Mouse (Mus musculus) liver, embryonic 15.5 days (tissue): ENCODE data around the gene Mutyh. TPM values are rescaled to one million over a fixed set of nuclear protein-coding genes. Genes with fewer than 3 reads are reported as not detected.
"Not testable (repeated sequence)": the region's sequence is repeated elsewhere in the genome, so short reads cannot be mapped to it uniquely, and the experiment has no call there.

Source experiments
- ATAC-seq: fragments of 200-750 bp; cut with Nextera tagmentation; 2 replicates; pipeline ENCODE4 v1.8.0; 2017; ENCODE audit warnings: moderate number of reproducible peaks, mild to moderate bottlenecking, moderate library complexity; ENCODE audit not compliant: insufficient read depth
- H3K27ac ChIP-seq: fragments of 300-500 bp; sonication (generic); replicated peaks from 2 replicates; pipeline ENCODE4 v1.5.1; 2015; ENCODE audit warnings: mild to moderate bottlenecking, inconsistent platforms
- H3K27me3 ChIP-seq: fragments of 300-500 bp; sonication (generic); 2 replicates; pipeline ENCODE4 v1.6.1; 2015; ENCODE audit warnings: mild to moderate bottlenecking, inconsistent platforms
- H3K36me3 ChIP-seq: fragments of 300-500 bp; sonication (generic); replicated peaks from 2 replicates; pipeline ENCODE4 v1.6.1; 2015; ENCODE audit warnings: moderate library complexity, mild to moderate bottlenecking, inconsistent platforms
- H3K4me1 ChIP-seq: fragments of 300-500 bp; sonication (generic); replicated peaks from 2 replicates; pipeline ENCODE4 v1.6.1; 2015; ENCODE audit warnings: inconsistent platforms
- H3K4me2 ChIP-seq: fragments of 300-500 bp; sonication (generic); 2 replicates; pipeline ENCODE4 v1.6.1; 2015; ENCODE audit warnings: moderate library complexity, mild to moderate bottlenecking, inconsistent platforms
- H3K4me3 ChIP-seq: fragments of 300-500 bp; sonication (generic); replicated peaks from 2 replicates; pipeline ENCODE4 v1.5.1; 2015; ENCODE audit warnings: mild to moderate bottlenecking, inconsistent platforms
- H3K9ac ChIP-seq: fragments of 300-500 bp; sonication (generic); 2 replicates; pipeline ENCODE4 v1.6.1; 2015; ENCODE audit warnings: moderate library complexity, mild to moderate bottlenecking, inconsistent platforms
- H3K9me3 ChIP-seq: fragments of 300-500 bp; sonication (generic); replicated peaks from 2 replicates; pipeline ENCODE4 v1.6.1; 2016; ENCODE audit warnings: inconsistent platforms
- WGBS: fragments of 180-500 bp; shearing (Covaris S2); methylation state at CpG from one replicate; pipeline ENCODE4 v1.1.7; 2015; ENCODE audit warnings: mixed read lengths; ENCODE audit not compliant: insufficient replicate concordance; 5-methylcytosine and 5-hydroxymethylcytosine counted together
- polyA plus RNA-seq: library from polyadenylated mRNA; unstranded; fragments of >200 nt; fragmentation: Nextera tagmentation; extraction: Ambion mirVana; gene quantifications from 2 replicates; pipeline ENCODE4 v1.2.1, GENCODE M21; 2015

Gene Mutyh
- polyA plus RNA-seq, 1 experiment from 2014 or later: 3.0 TPM

DNA sequence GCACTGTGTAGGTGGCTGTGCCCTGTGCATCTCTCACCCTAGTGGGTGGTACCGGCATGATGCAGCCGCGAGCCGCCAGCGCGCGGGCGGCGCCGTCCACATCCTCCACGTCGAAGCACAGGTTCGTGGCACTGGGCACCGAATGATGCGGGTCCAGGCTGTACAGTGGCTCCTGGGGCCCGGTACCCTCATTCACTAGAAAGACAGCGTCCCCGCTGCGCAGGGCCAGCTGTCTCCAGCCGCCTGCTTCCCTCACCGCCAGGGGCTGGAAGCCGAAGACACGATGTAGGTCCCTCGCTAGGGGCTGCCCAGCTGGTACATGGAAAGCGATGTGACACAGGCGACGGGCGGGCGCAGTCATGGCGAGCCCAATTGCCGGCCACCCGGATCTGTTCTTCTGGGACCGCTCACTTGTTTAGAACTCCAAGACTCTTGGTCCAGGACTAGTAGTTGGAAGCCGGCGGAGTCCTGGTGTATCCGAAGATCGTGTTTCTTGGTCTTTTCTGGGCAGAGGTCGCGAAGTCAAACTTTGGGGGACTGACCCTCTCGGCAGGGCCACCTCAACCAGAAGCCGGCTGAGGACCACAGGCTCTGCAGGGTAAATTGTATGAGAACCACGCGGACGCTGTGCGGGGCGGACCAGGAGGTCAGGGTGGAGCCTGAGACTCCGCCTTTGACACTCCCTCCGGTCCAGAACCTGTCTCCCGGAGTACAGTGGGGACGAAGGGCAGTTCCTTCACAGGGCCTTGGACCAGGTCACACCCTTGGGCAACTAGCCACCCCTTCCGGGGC lies 13.6 kb downstream of the Mutyh start:
- peaks cover 32% of the 10 kb centered on the region for H3K27me3 ChIP-seq
- peak overlapping the region; percentile 92 for H3K4me2 ChIP-seq
- H3K27ac ChIP-seq: no peak overlapping the region
- no peaks in the 10 kb centered on the region for H3K9me3 ChIP-seq
- ATAC-seq: peak; percentile 73
- H3K9ac ChIP-seq: peak overlapping the region; percentile 57; the same call in 1 of the 2 replicates
- under 1% methylated on average over 51 of the region's 51 CpGs for whole genome bisulfite sequencing
- H3K4me1 ChIP-seq: peaks cover 34% of the 10 kb centered on the region
- no peaks in the 10 kb centered on the region for H3K36me3 ChIP-seq
- H3K4me3 ChIP-seq: peak overlapping the region; percentile 64

DNA sequence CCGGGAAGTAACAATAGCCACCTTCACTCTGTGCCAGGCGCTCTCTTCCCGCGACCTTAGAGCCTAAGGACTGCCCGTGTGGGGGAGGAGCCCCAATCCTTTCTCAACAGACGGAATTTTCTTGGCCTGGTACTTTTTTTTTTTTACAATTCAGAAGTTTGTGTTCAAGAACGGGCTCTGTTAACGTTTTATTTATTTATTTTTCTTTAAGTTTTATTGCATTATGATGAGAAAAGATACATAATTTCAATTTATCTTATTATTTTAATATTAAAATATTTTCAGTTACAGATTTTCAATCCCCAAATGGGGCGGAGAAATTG lies 14.1 kb downstream of the Mutyh start, which contains the start of gene Hpdl:
Gene Hpdl (minus strand): TSS at position 14 of the 323 bp plus-strand sequence.
- Histone ChIP-seq H3K4me1 (peaks cover 34% of the 10 kb centered on the region), H3K9me3 (no peaks in the 10 kb centered on the region), H3K4me3 (peak within 1 kb of the TSS; percentile 64), H3K36me3 (no peaks in the 10 kb centered on the region), H3K9ac (peak within 1 kb of the TSS; percentile 57; the same call in 1 of the 2 replicates), H3K27me3 (peaks cover 32% of the 10 kb centered on the region), H3K27ac (no peak within 1 kb of the TSS), H3K4me2 (peak within 1 kb of the TSS; percentile 92)
- WGBS: 10% methylated on average over 9 of the region's 9 CpGs
- no peak for ATAC-seq

DNA sequence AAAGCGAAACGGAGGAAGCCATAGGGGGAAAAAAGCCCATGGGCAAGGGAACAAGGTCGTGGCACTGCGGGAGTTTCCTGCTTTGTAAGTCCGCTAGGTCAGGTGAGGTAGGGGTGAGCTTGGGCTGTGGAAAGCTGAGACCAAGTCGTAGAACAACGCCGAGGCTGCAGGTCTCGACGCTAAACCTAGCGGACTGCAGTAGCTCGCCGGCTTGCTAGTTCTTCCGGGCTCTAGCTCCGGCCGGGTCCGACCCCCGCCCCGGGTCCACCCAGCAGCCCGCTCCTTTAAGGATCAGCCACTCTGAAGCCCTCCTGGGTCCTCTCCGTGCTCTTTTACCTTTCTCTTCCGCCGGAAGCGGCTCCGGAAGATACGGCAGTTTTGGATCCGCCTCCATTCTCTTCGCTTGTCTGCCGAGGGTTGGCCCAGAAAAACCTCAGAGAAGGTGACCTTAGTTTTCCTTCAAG lies 17.1 kb downstream of the Mutyh start:
- WGBS: 2% methylated on average over 29 of the region's 29 CpGs
- no peaks in the 10 kb centered on the region for H3K9me3 ChIP-seq
- H3K9ac ChIP-seq: peak overlapping the region; percentile 70
- peak overlapping the region; percentile 69 for H3K4me3 ChIP-seq
- peak overlapping the region; percentile 83 for H3K4me2 ChIP-seq
- peak overlapping the region; percentile 66 for H3K27ac ChIP-seq
- ATAC-seq: peak; percentile 28
- H3K36me3 ChIP-seq: no peaks in the 10 kb centered on the region
- H3K4me1 ChIP-seq: peaks cover 34% of the 10 kb centered on the region
- peaks cover 20% of the 10 kb centered on the region for H3K27me3 ChIP-seq

DNA sequence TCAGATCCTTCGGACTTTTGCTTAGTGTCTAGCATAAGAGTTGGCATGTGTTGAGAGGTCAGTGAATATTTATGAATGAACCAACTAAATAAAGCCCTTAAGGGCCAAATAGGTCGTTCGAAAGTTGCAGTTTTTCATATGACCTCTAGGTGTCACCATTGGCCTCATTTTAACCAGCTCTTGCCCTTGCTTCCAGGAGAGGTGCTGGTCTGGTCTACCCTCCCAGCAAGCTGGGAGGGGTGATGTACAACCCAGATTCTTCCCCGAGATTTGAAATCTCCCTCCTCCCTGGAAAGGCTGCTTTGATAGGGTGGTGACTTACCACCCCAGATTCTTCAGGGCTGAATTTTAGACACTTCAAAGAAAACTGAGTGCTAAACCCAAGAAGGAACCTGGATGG lies 20.3 kb downstream of the Mutyh start:
- Histone ChIP-seq H3K9me3 (no peaks in the 10 kb centered on the region), H3K27ac (no peak overlapping the region), H3K9ac (no peak overlapping the region), H3K36me3 (no peaks in the 10 kb centered on the region), H3K4me1 (peaks cover 17% of the 10 kb centered on the region), H3K4me2 (no peak overlapping the region), H3K4me3 (no peak overlapping the region), H3K27me3 (no peaks in the 10 kb centered on the region)
- WGBS: 0% methylated on average over 4 of the region's 4 CpGs
- no peak for ATAC-seq

DNA sequence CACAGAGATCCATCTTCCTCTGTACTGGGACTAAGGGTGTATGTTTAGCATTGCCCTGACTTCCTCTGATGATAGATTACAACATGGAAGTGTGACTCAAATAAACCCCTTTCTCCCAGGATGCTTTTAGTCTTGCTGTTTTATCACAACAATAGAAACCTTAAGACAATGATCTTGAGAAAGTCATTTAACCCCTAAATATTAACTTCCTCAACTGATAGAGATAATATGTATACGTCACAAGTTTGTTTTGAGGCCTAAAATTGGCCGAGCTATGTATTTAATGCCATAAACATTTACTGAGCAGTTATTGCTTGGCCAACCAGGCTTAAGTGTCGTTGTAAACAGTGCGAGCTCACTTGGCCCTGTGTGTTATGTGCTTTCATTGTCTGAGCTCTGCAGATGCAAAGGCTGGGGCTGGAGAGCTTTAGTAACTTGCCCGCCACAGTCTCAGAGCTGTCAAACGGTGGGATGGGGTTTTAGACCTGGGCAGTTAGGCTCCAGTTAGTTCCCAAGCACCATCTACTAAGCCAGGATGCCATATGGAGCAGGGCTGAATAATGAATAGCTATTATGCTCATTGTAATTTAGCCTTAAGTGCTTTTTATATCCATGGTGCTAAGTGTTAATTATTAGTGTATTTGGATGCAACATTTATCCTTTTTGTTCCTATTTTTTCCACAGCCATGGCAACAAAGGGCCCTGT lies 22.0 kb downstream of the Mutyh start:
- H3K4me2 ChIP-seq: no peak overlapping the region
- H3K9ac ChIP-seq: no peak overlapping the region
- 53% methylated on average over 6 of the region's 6 CpGs for WGBS

DNA sequence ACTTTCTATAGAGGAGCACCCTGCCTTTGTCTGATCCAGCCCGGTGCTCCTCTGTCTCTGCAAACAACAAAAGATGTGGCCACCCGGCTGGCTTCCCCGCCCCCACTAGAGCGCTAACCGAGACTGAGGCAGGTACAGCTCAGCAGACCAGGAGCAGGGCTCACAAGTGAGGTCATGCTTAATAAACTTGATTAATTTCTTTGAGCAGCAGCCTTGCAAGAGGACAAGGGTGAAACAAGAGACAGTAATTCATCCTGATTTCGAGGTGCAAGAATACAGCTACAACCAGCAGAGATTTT lies 22.5 kb downstream of the Mutyh start:
- no peak overlapping the region for H3K4me3 ChIP-seq
- no peaks in the 10 kb centered on the region for H3K36me3 ChIP-seq
- 40% methylated on average over 6 of the region's 6 CpGs for WGBS
- no peak for ATAC-seq
- H3K9ac ChIP-seq: no peak overlapping the region
- H3K4me1 ChIP-seq: peaks cover 4% of the 10 kb centered on the region
- no peak overlapping the region for H3K4me2 ChIP-seq
- no peak overlapping the region for H3K27ac ChIP-seq
- no peaks in the 10 kb centered on the region for H3K27me3 ChIP-seq
- no peaks in the 10 kb centered on the region for H3K9me3 ChIP-seq

More for the DNA sequence above, 22.0 kb downstream of the Mutyh start:
- H3K4me3 ChIP-seq: no peak overlapping the region
- no peaks in the 10 kb centered on the region for H3K36me3 ChIP-seq
- no peak for ATAC-seq
- no peak overlapping the region for H3K27ac ChIP-seq
- H3K27me3 ChIP-seq: no peaks in the 10 kb centered on the region
- H3K4me1 ChIP-seq: peaks cover 8% of the 10 kb centered on the region
- H3K9me3 ChIP-seq: no peaks in the 10 kb centered on the region

DNA sequence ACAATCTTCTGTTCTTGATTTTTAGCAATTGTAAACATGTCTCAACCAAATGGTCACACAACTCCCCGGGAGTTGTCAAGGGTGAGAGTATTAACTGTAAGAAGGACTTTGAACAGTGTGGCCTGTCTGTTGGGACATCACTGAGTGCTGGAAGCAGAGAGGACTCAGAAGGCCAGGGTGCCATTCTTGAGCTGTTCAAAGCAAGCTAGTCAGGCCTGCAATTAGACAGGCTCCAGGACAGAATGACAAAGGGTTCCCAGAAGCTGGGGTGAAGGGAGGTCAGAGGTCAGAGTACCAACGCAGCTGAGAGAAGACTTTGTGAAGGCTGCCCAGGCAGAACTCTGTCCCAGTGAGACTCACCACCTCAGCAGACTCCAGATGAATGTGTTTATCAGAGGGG lies 31.5 kb downstream of the Mutyh start:
- Histone ChIP-seq H3K4me1 (no peaks in the 10 kb centered on the region; the same call in 1 of the 2 replicates), H3K4me2 (no peak overlapping the region), H3K27ac (no peak overlapping the region), H3K4me3 (no peak overlapping the region), H3K9ac (no peak overlapping the region), H3K9me3 (no peaks in the 10 kb centered on the region), H3K36me3 (no peaks in the 10 kb centered on the region), H3K27me3 (peaks cover 28% of the 10 kb centered on the region)
- 48% methylated on average over 2 of the region's 2 CpGs for WGBS
- ATAC-seq: no peak

DNA sequence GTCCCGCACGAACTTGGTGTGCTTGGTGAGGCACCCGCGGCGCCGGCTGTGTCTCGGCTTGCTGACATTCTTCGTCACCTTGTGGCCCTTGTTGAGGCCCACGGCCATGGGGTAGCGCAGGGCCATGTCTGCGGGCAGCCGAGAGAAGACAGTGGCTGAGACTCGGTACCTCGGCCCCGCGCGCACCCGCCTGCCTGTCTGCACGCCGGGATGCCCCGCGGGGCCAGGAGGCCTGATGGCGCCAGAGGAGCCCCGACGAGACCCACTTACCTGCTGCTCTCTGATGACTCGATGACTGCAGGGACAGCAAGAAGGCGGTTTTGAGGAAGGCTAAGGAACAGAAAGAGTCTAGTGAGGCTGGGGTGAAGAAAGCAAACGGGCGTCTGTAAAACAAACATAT lies 32.6 kb downstream of the Mutyh start:
- not testable (repeated sequence) for H3K4me3 ChIP-seq, ATAC-seq, H3K36me3 ChIP-seq, H3K9ac ChIP-seq, H3K27ac ChIP-seq, H3K4me2 ChIP-seq, H3K9me3 ChIP-seq, H3K4me1 ChIP-seq
- WGBS: 36% methylated on average over 23 of the region's 29 CpGs
- peaks cover 32% of the 10 kb centered on the region for H3K27me3 ChIP-seq

DNA sequence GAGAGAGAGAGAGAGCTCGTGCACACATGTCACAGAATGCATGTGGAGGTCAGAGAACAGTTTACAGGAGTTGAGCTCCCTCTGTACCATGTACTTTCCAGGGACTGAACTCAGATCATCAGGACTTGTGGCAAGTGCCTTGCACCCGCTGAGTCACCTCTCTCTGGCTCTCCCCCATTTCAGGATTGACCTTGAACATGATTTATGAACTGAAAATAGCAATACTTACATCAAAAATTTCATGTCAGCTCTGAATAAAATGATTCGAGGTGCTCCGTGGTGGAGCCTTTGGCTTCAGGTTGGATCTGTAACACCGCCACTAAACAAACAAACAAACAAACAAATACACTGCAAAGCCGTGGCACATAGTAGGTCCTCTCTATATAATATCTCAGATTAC lies 33.3 kb downstream of the Mutyh start:
- H3K4me3 ChIP-seq: no peak overlapping the region
- ATAC-seq: no peak
- 57% methylated on average over 6 of the region's 6 CpGs for WGBS
- no peak overlapping the region for H3K9ac ChIP-seq
- no peaks in the 10 kb centered on the region for H3K36me3 ChIP-seq
- H3K27ac ChIP-seq: no peak overlapping the region
- no peak overlapping the region for H3K4me2 ChIP-seq
- H3K27me3 ChIP-seq: peaks cover 32% of the 10 kb centered on the region
- no peaks in the 10 kb centered on the region for H3K9me3 ChIP-seq
- H3K4me1 ChIP-seq: no peaks in the 10 kb centered on the region; the same call in 1 of the 2 replicates

DNA sequence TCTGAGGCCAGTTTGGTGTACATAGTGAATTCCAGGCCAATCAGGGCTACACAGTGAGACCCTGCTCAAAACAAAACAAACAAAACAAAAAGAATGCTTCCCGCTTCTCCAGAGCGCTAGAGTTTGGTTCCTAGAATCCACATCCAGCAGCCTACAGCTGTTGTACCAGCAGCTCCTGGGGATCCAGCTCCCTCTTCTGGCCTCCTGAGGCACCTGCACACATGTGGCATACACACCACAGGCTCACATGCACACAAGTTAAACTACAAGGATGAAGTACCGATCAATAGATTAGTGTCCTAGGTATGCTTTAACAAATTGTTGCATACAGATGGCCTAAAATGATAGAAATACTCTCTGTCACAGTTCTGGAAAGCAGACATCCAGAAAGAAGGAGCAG lies 36.8 kb downstream of the Mutyh start:
- Histone ChIP-seq H3K27me3 (peaks cover 27% of the 10 kb centered on the region), H3K9me3 (no peaks in the 10 kb centered on the region), H3K4me2 (no peak overlapping the region), H3K9ac (no peak overlapping the region), H3K4me3 (no peak overlapping the region), H3K27ac (no peak overlapping the region), H3K36me3 (no peaks in the 10 kb centered on the region), H3K4me1 (no peaks in the 10 kb centered on the region; the same call in 1 of the 2 replicates)
- 80% methylated on average over 3 of the region's 3 CpGs for WGBS
- no peak for ATAC-seq

DNA sequence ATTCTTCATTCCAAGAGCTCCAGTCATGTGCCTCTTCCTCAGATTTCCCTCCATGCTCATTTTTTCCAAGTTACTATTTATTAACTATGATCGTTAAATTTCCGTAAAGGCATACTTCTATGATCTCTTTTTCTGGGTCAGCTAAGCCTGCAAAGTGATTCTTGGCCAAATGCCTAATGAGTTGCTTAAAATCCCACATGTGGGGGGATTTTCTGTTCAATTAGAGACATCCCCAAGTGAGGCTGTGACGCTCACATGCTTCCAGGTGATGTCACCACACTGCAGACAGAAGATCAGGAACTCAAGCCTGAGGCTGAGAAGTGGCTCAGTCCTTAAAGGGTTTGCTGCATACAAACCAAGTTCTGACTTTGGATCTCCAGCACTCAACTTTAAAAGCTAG lies 42.4 kb downstream of the Mutyh start:
- peaks cover 9% of the 10 kb centered on the region; the same call in 1 of the 2 replicates for H3K27me3 ChIP-seq
- H3K36me3 ChIP-seq: no peaks in the 10 kb centered on the region
- ATAC-seq: no peak
- 70% methylated on average over 3 of the region's 3 CpGs for WGBS
- no peak overlapping the region for H3K9ac ChIP-seq
- H3K4me2 ChIP-seq: no peak overlapping the region
- no peak overlapping the region for H3K27ac ChIP-seq
- H3K4me3 ChIP-seq: no peak overlapping the region
- no peaks in the 10 kb centered on the region for H3K4me1 ChIP-seq
- H3K9me3 ChIP-seq: no peaks in the 10 kb centered on the region
